Mouse (Mus musculus) hindbrain, embryonic 11.5 days (tissue): ENCODE measurements at regions not wholly inside any gene's neighbourhood (a gene's known extent, or its start where the extent isn't known, plus 50 kb on each side); places are given as distances from the start of the nearest gene placed in this dataset.
A peak's percentile ranks its signal among the peaks of the same experiment; 100 is the strongest.

Source experiments
- ATAC-seq: fragments of 200-750 bp; cut with Nextera tagmentation; 2 replicates; pipeline ENCODE4 v1.8.0; 2017; ENCODE audit warnings: mild to moderate bottlenecking, moderate TSS enrichment, moderate library complexity; ENCODE audit not compliant: low FRiP score
- DNase-seq: peaks from one replicate; pipeline ENCODE4 v3.0.0-alpha.2; 2015; ENCODE audit warnings: low spot score
- H3K27ac ChIP-seq: fragments of 300-500 bp; sonication (generic); 2 replicates; pipeline ENCODE4 v1.5.1; 2014; ENCODE audit warnings: mild to moderate bottlenecking, low read depth, low read length
- H3K27me3 ChIP-seq: fragments of 300-500 bp; sonication (generic); 2 replicates; pipeline ENCODE4 v1.6.1; 2014; ENCODE audit warnings: mild to moderate bottlenecking, low read length, moderate library complexity, mixed read lengths; ENCODE audit not compliant: control insufficient read depth, insufficient read depth
- H3K36me3 ChIP-seq: fragments of 300-500 bp; sonication (generic); 2 replicates; pipeline ENCODE4 v1.6.1; 2014; ENCODE audit warnings: mild to moderate bottlenecking, low read length, moderate library complexity, mixed read lengths; ENCODE audit not compliant: control insufficient read depth, insufficient read depth
- H3K4me1 ChIP-seq: fragments of 300-500 bp; sonication (generic); replicated peaks from 2 replicates; pipeline ENCODE4 v1.6.1; 2014; ENCODE audit warnings: low read length, mixed read lengths; ENCODE audit not compliant: control insufficient read depth, insufficient read depth
- H3K4me2 ChIP-seq: fragments of 300-500 bp; sonication (generic); replicated peaks from 2 replicates; pipeline ENCODE4 v1.6.1; 2014; ENCODE audit warnings: mild to moderate bottlenecking, low read depth, low read length
- H3K4me3 ChIP-seq: fragments of 300-500 bp; sonication (generic); 2 replicates; pipeline ENCODE4 v1.5.1; 2014; ENCODE audit warnings: low read depth, low read length
- H3K9ac ChIP-seq: fragments of 300-500 bp; sonication (generic); 2 replicates; pipeline ENCODE4 v1.6.1; 2014; ENCODE audit warnings: low read depth, low read length
- H3K9me3 ChIP-seq: fragments of 300-500 bp; sonication (generic); 2 replicates; pipeline ENCODE4 v1.6.1; 2016; ENCODE audit warnings: low read length; ENCODE audit not compliant: control insufficient read depth
- WGBS: fragments of 180-500 bp; shearing (Covaris S2); extraction: QIAGEN DNeasy Blood & Tissue Kit; methylation state at CpG from one replicate; pipeline ENCODE4 v1.1.7; 2014; 5-methylcytosine and 5-hydroxymethylcytosine counted together

DNA sequence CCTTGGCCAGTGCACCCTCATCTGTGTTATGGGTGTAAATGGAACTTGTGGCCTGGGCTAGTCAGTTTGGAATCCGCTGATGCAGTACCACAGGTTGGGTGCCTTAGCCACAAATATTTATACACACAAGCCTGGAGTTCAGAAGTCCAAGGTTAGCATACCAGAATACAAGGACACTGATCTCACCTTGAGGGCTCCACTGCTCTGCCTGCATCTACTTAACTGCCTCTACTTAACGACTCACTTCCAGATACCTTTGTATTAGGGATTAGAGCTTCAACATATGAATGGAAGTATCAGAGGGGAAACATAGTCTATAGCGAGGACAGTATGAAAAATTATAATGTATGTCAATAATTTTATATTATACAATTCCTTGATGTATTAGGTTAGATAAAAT lies 57.5 kb downstream of the Tmem174 start:
- no peak overlapping the region for H3K4me3 ChIP-seq
- H3K9ac ChIP-seq, result no peak overlapping the region
- H3K36me3 ChIP-seq, result no peaks in the 10 kb centered on the region
- no peak for ATAC-seq
- no peak overlapping the region for H3K4me2 ChIP-seq
- 87% methylated on average over 3 of the region's 3 CpGs for WGBS
- peaks cover 10% of the 10 kb centered on the region for H3K27me3 ChIP-seq
- no peak overlapping the region for H3K27ac ChIP-seq
- H3K9me3 ChIP-seq, result no peaks in the 10 kb centered on the region
- DNase-seq, result no peak
- H3K4me1 ChIP-seq, result no peaks in the 10 kb centered on the region

DNA sequence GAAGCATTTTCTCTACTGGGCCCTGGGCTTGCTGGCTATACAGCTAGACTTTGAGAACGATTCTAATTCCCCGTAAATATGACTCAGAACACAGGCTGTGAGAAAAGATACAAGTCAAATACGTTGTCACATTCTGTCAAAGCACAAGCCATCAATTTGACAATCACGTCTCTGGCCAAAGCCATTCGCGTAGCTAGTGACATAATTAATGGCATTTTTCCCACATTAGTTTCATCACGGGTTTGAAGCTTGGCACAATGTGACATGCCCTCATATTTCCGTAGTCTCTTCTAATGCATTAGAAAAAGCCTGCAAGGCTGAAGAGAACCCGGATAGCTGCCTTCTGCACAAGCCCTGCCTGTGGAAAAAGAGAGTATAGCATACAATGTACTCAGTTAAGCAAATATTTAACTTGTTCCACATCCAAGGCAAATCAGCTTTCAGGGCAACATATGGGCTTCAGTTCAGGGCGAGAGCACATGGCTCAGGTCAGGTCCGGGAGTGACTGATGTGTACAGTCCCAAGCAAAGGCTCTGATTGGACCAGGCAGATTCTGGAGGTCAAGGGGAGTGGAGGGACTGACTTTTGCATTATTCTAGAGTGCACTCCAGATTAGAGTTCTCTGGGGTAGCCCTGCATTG lies 58.7 kb downstream of the Tmem174 start:
- no peak for ATAC-seq
- H3K4me3 ChIP-seq, result no peak overlapping the region
- peaks cover 18% of the 10 kb centered on the region for H3K27me3 ChIP-seq
- H3K9ac ChIP-seq, result no peak overlapping the region
- no peak for DNase-seq
- no peaks in the 10 kb centered on the region for H3K9me3 ChIP-seq
- H3K4me1 ChIP-seq, result peaks cover 5% of the 10 kb centered on the region; the same call in 1 of the 2 replicates
- H3K27ac ChIP-seq, result no peak overlapping the region
- WGBS, result 72% methylated on average over 11 of the region's 11 CpGs
- no peaks in the 10 kb centered on the region for H3K36me3 ChIP-seq
- no peak overlapping the region for H3K4me2 ChIP-seq

DNA sequence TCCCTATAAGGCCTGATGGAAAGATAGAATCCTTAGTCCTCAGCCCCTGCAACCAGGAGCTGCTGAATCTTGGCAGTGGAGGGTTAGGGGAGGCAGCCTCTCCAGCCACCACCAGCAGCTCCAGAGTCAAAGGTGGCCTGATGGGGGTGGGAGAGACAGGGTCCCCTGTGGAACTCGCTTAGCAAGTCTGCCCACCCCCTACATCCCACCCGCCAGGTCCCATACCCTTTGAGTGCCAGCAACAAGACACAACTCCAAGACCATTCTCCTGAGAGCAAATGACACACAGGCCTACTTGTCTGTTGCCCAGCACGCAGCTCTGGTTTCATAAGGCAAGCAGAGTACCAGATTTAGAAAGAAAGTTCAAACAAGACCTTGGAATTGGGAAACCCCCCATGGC lies 61.1 kb downstream of the Tmem174 start:
- WGBS, result 70% methylated on average over 3 of the region's 3 CpGs
- H3K9me3 ChIP-seq, result no peaks in the 10 kb centered on the region
- no peaks in the 10 kb centered on the region for H3K36me3 ChIP-seq
- no peak overlapping the region for H3K9ac ChIP-seq
- peaks cover 13% of the 10 kb centered on the region for H3K4me1 ChIP-seq
- ATAC-seq (no peak), DNase-seq (no peak)
- H3K4me2 ChIP-seq, result no peak overlapping the region
- peaks cover 31% of the 10 kb centered on the region for H3K27me3 ChIP-seq
- no peak overlapping the region for H3K4me3 ChIP-seq
- H3K27ac ChIP-seq, result no peak overlapping the region

DNA sequence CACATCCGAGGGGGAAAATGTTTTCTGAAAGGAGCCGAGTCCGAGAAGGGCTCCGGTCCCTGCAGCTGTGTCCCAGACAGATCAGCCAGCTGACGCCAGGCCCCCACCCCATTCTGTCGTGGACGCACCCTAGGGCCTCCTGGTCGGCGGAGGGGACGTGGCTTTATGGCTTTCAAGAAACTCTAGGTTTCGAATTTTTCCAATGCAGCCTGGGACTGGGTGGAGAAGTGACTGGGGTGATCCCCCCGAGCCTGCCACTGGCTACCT lies 63.2 kb downstream of the Tmem174 start:
- DNase-seq, result no peak
- Histone ChIP-seq H3K4me1 (peaks cover 13% of the 10 kb centered on the region), H3K9ac (no peak overlapping the region), H3K4me3 (no peak overlapping the region), H3K36me3 (no peaks in the 10 kb centered on the region), H3K27ac (no peak overlapping the region), H3K4me2 (0 out of 2 replicates have a peak overlapping the region, but pooled peaks have one; percentile 11), H3K27me3 (peaks cover 38% of the 10 kb centered on the region), H3K9me3 (no peaks in the 10 kb centered on the region)
- no peak for ATAC-seq
- WGBS, result 29% methylated on average over 12 of the region's 12 CpGs

DNA sequence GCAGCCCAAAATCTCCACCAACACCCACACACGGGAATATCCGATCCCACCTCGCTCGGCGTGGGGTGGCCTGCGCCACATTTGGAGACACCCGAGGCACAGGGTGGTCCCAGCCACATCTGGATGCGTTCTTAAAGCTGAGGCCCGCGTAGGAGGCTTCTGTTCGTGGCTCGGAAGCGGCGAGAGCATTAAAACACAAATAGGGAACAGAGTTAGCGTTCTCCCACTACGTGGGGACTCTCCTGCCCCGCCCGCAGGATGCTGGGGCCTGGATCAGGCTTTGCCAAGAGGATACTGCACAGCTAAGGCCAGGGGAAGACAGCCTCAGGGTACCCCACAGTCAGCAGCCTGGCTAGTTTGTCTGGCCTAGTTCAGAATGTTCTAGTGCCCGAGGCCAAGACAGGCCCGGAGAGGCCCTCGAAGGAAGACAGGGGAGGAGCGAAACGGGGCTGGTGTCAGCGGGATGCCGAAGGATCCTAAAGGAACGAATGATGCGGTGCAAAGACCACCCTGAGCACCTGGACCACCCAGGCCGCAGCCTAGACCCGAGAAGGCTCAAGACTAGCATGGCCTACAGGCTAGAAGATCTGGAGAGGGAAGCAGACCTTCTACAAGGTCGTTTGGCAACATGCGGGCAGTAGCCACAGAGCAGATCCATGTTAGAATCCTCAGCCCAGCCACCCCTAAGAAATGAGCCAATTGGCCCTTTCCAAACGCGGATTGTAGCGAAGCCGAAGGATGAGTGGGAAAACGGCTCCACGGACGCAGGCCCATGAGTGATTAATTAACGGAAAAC lies 63.8 kb downstream of the Tmem174 start:
- Histone ChIP-seq H3K9ac (no peak overlapping the region), H3K4me1 (peaks cover 13% of the 10 kb centered on the region), H3K9me3 (no peaks in the 10 kb centered on the region), H3K4me3 (peak overlapping the region; percentile 37), H3K4me2 (peak overlapping the region; percentile 74), H3K36me3 (no peaks in the 10 kb centered on the region), H3K27ac (no peak overlapping the region), H3K27me3 (peaks cover 38% of the 10 kb centered on the region)
- peak; percentile 71 for DNase-seq
- WGBS, result 11% methylated on average over 39 of the region's 39 CpGs
- ATAC-seq, result peak; percentile 38

DNA sequence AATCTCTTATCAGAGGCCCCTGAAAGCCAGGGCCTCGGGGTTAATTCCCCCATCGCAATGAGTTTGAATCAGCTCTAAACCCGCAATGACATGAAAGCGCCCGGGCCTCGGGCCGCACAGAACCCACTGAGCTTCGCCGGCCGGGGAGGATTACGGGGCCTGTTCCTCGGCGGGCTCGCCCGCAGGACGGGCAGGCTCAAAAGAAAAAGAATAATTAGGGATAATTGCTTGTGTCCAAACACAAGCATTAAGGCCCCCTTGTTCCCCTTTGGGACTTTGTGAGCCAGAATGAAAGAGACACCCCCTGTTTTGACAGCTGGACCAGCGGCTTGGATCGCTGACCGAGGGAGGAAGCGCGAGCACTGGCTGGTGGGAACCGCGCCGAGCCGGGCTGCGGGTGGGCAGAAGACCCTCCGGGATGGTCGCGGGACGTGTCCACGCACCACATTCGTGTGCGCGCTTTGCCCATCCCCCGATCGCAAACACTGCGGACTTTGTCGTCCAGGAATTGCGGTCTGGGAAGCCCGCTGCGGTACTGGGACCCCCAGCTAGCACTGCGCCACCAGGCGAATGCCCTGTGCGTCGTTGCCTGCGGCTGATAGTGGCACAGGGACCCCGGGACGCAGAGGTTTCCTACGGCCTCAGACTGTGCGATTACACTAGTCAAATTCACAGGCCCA lies 64.5 kb downstream of the Tmem174 start:
- peak; percentile 77 for ATAC-seq
- Histone ChIP-seq H3K9me3 (no peaks in the 10 kb centered on the region), H3K36me3 (no peaks in the 10 kb centered on the region), H3K9ac (peak overlapping the region; percentile 38; the same call in 1 of the 2 replicates), H3K27me3 (peaks cover 38% of the 10 kb centered on the region), H3K4me1 (peaks cover 13% of the 10 kb centered on the region), H3K27ac (no peak overlapping the region), H3K4me3 (peak overlapping the region; percentile 37), H3K4me2 (peak overlapping the region; percentile 74)
- DNase-seq, result no peak
- 0% methylated on average over 50 of the region's 50 CpGs for WGBS

DNA sequence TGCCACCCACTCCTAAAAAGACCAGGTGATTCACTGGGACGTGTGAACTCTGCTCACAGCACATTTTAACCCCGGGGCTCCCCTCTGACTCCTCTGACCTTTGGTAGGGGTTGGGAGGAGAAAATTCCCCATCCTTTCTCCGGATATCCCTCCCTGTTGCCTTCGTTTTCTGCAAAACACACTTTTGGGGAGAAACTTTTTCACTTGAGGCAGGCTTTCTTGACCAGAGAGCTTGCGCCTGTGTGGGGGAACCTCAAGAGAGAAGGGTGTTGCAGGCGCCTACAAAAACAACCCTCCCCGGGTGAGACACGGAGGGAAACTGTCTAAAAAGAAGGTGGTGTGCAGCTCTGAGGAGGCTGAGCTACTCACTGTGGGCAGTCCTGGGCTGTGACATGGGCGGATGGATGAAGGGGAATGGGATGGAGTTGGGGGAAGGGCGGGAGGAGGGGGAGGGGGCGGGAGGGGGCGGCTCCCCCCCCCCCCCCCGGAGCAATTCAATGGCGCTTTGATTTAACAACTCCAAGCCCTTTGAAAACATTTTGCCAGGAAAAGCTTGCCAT lies 65.1 kb downstream of the Tmem174 start:
- Histone ChIP-seq H3K36me3 (no peaks in the 10 kb centered on the region), H3K9ac (no peak overlapping the region), H3K9me3 (no peaks in the 10 kb centered on the region), H3K4me3 (peak overlapping the region; percentile 37; the same call in 1 of the 2 replicates), H3K4me1 (peaks cover 13% of the 10 kb centered on the region), H3K27ac (no peak overlapping the region), H3K4me2 (peak overlapping the region; percentile 74), H3K27me3 (peaks cover 38% of the 10 kb centered on the region)
- WGBS, result 2% methylated on average over 8 of the region's 14 CpGs
- DNase-seq (no peak), ATAC-seq (peak; percentile 70; the same call in 1 of the 2 replicates)

DNA sequence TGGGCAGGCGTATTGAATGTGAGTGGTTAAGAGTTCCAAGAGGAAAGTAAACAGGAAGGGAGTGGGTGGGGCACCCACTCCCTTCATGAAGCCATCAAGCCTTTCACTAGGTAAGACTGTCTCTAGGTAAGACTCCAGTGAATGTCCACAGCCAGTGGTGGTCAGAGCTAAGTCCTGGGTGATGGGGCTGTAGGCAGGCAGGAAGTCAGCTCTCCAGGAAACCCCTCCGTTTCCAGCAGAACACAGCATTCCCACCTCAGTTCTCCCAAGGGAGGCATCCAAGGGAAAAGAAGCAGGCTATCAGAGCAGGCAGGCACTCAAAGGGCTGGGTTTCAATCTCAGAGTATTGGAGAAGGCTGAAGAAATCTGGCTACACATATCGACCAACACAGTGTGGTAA lies 66.2 kb downstream of the Tmem174 start:
- Histone ChIP-seq H3K27ac (no peak overlapping the region), H3K9ac (no peak overlapping the region), H3K4me2 (no peak overlapping the region), H3K27me3 (peaks cover 37% of the 10 kb centered on the region), H3K4me1 (peaks cover 13% of the 10 kb centered on the region), H3K4me3 (no peak overlapping the region), H3K9me3 (no peaks in the 10 kb centered on the region), H3K36me3 (no peaks in the 10 kb centered on the region)
- DNase-seq (no peak), ATAC-seq (no peak)
- 47% methylated on average over 3 of the region's 3 CpGs for WGBS
